Mouse (Mus musculus): Measurements from ENCODE around the gene Rundc3a.
A peak's percentile ranks its signal among the peaks of the same experiment; 100 is the strongest.
"Not testable (repeated sequence)": the region's sequence is repeated elsewhere in the genome, so short reads cannot be mapped to it uniquely, and the experiment has no call there.

The Rundc3a gene

DNA sequence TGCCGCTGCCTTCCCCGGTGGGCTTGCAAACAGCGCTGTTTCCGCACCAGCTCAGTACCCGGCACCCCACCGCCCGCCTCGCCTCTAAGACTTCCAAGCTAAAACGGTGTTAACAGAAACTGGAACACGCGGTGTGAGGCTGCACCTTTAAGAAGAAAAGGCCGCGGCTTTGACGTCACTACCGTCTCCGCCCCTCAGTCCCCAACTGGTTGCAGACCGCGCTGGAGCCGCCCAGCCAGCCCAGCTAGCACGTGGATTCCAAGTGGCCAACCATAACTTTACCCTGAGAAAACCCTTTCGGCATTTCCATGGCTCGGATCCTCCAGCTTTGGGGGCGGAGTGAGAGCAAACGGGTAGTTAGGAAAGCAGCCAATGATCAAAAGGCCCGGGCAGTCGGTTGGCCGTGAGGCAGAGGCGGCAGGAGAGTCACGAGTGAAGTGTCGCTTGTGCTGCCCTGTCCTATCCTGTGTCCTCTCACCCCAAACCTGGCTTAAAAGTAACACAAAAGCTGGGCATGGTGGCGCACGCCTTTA, 15.2 kb downstream of the Rundc3a start:
- DNase-seq (ENCODE audit: low spot score in 2 of 2) = peak; percentile 96

DNA sequence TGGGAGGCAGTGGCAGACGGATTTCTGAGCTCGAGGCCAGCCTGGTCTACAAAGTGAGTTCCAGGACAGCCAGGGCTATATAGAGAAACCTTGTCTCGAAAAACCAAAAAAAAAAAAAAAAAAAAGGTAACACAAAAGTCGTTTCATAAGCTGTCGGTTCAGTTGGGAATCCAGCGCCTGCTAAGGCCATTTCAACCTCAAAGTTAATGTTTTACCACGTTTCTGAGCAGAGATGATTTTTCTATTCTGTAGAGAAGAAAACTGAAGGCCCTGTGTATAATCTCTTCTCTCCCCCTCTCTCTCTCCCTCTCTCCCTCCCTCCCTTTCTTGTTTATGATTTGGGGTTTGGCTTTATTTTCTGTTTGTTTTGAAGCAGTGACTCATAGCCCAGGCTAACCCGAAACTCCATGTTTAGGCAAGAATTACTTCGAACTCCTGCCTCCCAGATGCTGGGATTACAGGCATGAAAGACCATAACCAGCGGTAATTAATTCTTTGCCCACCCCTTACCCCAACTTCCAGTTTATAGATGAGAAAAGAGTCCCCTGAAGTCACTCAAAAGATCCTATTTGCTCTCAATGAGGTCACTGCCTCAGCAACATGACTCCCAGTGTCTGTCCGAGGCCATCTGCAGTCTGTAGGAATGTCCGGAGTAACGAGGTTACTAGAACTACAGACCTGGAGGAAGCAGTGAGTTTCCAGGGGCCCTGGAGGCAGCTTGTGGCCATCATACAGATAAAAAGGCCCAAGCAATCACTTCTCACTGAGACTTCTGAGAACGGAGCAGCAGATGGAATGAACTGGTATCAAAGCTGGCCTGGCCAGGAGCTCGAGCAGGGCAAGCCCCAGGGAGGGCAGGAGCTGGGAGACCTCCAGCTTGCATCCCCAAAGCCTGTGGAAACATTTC, 15.9 kb downstream of the Rundc3a start:
- no peak for DNase-seq (ENCODE audit: low spot score in 2 of 2)

DNA sequence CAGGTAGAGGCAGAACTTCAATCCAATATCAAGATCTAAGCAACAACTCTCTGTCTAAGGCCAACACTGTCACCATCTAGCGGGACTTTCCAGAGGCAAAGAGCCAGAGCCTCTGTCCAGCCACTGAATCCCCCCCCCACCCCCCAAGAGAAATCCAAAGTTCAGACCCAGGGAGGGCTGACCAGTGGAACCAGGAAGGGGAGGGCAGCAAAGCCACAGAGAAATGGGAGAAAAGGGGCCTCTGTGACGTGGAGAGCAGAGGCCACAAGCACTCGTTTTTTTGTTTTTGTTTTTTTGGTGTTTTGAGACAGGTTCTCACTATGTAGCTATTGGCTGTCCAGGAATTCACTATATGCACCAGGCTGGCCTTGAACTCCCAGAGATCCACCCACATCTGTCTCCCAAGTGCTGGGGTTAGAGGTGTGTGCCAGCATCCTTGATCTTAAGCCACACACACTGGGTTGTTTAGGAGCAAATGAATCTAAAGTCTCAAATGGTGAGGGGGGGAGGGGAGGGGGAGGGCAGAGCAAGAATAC, 16.7 kb downstream of the Rundc3a start:
- DNase-seq (ENCODE audit: low spot score in 2 of 2) = no peak

DNA sequence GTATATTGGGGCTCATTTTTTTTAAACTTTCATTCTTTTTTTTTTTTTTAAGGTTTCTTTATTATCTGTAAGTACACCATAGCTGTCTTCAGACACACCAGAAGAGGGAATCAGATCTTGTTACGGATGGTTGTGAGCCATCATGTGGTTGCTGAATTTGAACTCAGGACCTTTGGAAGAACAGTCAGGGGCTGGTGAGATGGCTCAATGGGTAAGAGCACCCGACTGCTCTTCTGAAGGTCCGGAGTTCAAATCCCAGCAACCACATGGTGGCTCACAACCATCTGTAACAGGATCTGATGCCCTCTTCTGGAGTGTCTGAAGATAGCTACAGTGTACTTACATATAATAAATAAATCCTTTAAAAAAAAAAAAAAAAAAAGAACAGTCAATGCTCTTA, 17.1 kb downstream of the Rundc3a start:
- not testable (repeated sequence) for DNase-seq (ENCODE audit: low spot score in 2 of 2)

DNA sequence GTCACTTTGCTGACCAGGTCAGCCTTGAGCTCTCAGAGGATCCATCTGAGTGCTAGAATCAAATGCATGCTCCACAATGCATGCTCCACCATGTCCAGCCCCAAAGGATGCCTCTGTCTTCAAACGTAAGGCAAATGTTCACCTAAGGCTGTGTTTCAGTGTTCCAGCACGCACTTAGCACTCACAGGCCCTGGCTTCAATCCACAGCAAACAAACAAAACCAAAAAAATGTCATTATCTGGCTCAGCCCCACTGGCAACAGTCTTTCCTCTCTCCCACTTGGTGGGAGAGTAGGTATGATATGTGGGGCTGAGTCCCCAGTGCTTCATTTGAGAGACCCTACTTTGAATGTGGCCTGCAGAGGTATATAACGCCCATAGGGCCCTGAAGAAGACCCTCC, 17.9 kb downstream of the Rundc3a start:
- no peak for DNase-seq (ENCODE audit: low spot score in 2 of 2)

DNA sequence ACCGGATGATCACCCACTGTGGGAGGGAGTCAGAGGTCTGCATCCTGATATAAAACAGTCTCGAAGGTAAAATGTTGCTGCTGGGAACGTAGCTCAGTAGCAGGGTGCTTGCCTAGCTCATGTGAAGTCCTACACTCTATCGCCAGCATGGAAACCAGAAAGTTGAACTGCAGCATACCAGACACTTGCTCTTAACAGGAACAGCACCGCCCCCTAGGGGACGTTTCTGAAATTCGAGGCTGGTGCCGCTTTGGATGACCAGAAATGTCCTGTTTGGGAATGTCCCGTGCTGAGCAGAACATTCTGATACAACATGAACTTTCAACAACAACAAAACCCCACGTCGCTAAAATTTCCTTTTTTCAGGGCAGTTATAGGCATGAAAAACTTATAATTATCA, 18.5 kb downstream of the Rundc3a start:
- DNase-seq (ENCODE audit: low spot score in 2 of 2) = peak; percentile 90 to 97

DNA sequence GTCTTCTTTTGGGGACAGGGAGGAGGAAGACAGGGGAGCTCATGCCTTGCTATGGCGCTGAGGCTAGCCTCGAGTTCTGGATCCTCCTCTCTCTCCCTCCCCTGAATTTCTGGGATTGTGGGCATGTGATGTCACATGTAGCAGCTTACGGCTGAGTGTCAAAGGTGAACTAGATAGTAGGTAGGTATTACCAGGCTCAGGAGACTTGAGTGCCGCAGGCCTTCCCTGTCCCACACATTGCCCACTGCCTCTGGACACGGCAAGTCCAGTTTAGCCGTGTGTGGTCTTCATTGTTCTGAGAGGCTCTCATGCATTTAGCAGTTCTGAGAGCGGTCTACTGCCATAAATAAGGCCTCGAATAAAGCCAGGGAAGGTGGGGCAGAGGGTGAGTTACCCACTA, 19.9 kb downstream of the Rundc3a start:
- no peak for DNase-seq (ENCODE audit: low spot score in 2 of 2)

- no peak for DNase-seq (ENCODE audit: low spot score in 2 of 2)
These were observed 22.0 kb downstream of the Rundc3a start for GRCm38 (mm10) chr11:102415034-102415802.

DNA sequence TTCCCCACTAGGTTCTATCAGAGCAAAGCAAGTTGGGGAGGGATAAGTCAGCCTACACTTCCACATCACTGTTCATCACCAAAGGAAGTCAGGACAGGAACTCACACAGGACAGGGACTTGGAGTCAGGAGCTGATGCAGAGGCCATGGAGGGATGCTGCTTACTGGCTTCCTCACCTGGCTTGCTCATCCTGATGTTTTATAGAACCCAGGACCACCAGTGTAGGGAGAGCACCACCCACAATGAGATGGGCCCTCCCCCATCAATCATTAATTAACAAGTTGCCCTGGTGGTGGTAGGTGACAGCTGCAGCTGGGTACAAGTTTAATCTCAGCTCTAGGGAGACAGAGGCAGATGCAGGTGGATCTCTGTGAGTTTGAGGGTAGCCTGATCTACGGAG, 24.0 kb downstream of the Rundc3a start:
- DNase-seq (ENCODE audit: low spot score in 2 of 2) = no peak

- DNase-seq (ENCODE audit: low spot score in 2 of 2) = no peak
These were observed 25.7 kb downstream of the Rundc3a start for GRCm38 (mm10) chr11:102418887-102419286.

- DNase-seq (ENCODE audit: low spot score in 2 of 2) = no peak
These were observed 28.4 kb downstream of the Rundc3a start for GRCm38 (mm10) chr11:102421559-102421958.

DNA sequence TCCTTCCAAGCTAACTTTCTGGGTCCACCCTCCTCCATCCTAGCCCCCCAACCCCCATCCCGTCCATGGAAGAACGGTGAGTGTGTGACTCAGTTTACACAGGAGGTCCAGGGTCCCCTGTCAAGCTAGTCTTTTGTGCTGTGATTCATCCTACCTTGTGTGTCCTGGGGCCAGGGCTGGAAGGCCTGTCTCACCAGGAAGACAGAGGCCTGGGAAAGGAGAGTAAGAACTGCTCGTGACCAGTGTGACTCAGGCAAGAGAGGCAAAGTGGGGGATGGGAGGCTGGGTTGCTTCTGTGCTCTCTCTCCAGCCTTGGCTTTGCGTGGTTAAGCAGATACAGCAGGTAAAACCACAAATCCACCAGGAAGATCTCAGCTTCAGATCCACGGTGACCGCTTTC, 31.5 kb downstream of the Rundc3a start:
- no peak for DNase-seq (ENCODE audit: low spot score in 2 of 2)

DNA sequence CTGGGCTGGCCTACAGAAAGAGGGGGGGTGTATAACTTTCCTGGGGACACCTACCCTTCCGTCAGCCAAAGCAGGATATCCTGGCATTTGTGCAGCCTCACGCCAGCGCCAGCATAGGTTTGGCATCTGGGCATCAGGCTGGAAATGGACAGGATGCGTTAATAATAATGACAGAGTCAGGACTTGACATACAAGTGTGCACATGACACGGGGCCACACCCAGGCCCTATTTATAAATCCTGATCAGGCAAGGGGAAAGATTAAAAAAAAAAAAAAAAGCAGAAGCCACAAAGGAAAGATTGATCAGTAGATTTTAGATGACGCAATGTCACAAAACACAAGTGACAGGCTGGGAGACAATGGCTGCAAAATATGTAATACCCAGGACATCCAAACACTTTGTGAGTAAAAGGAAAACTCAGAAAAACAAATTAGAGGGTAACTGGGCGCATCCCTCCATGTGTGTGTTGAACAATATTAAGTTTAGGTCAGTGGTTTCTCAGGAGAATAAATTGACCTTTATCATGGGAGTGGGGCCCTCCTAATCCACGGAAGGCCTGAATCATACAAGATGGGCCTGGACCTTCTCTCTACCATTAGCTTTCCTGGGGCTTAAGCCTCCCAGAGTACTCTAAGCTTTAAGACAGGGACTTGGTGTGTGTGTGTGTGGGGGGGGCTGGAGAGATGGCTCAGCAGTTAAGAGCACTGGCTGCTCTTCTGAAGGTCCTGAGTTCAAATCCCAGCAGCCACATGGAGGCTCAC, 32.5 kb downstream of the Rundc3a start:
- no peak for DNase-seq (ENCODE audit: low spot score in 2 of 2)

DNA sequence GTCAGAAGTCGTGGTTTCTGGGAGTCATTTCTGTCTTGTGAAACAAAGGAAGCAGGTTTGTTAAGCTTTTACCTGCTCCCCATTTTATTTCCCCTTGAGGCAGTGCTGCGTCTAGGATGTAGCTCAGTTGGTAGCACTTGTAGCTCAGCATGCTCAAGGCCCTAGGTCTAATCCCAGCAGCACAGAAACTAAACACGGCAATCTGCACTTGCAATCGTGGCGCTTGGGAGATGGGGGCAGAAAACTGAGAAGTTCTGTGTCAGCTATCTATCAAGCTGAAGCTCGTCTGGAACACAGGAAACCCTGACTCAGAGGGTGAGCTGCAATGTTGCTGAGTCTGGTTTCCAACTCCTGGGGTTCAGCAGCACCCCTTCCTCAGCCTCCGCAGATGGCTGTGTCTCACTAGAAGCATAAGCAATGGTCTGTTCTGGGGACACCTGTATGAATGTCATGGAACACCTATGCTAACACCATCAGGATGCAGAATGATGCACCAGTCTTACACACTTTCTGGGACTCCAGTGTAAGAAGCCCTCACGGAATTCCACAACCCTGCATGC, 35.9 kb downstream of the Rundc3a start:
- no peak for DNase-seq (ENCODE audit: low spot score in 2 of 2)

DNA sequence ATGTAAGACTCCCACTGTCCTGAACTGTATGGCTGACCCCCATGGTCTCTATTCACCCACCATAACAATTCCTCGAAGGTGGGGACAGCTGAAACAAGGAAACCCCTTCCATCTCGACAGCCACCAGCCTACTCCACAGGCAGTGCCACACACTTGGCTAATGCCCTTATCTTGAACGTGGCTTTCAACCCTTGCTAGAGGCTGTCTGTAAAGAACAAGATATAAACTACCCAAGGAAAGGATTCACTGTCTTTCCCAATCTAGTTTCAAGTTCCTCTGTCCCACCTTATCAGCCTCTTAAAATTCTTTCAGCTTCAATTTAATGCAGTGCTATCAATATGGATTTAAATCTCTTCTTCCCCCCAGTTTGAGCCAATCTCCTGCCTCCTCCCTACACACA, 36.3 kb downstream of the Rundc3a start:
- no peak for DNase-seq (ENCODE audit: low spot score in 2 of 2)

DNA sequence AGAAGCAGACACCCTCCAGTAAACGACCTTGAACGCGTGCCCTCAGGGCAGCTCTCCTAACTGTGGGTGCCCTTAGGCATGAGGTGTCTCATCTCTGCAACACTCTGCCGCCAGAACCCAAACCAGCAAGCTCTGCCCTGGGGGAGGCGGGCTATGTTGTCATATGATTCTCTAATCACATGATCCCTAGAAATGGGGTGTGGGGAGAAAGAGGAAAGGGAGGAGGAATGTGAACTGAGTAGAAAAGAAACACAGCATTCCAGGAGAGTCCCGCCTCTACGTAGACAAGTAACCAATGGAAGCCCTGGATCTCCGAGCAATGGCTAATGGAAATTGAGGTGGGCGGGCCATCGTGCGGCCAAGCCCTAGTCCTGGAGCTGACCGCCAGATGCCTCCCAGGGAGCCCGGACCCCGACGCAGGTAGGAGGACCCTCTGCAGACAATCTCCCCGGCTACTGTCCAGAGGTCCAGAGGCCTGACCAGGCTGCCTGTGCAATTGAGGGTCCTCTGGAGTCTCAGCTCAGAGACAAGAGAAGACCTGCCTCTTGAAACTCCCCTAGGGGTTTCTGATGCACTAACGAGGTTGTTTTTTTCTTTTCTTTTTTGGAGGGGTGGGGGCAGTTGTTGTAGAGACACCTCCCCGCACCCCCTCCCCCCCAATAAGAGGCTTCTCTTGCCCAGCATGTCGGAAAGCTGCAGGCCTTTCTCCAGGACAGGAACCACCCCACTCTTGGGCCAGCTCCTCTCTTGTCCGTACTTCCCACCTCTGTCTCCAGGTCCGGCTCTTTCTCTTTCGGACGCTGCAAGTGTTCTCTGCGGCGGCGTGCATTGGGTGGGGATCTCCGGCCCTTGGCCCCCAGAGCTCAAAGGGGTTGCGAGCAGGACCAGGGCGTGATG, 37.2 kb downstream of the Rundc3a start, which contains the start of gene Grn:
Gene Grn (plus strand): TSS at position 195 of the 897 bp plus-strand sequence.
- peak; percentile 82 to 87 for DNase-seq (ENCODE audit: low spot score in 2 of 2)

GRCm38 (mm10) chr11:102431018-102431645, 37.9 kb downstream of the Rundc3a start:
- peak; percentile 80 to 89 for DNase-seq (ENCODE audit: low spot score in 2 of 2)

- DNase-seq (ENCODE audit: low spot score in 2 of 2) = no peak
These were observed 38.5 kb downstream of the Rundc3a start for GRCm38 (mm10) chr11:102431728-102432114.

GRCm38 (mm10) chr11:102432115-102432843, 39.1 kb downstream of the Rundc3a start:
- DNase-seq (ENCODE audit: low spot score in 2 of 2) = peak; percentile 62 to 77
